Mouse (Mus musculus): ENCODE measurements at regions not wholly inside any gene's neighbourhood (a gene's known extent, or its start where the extent isn't known, plus 50 kb on each side); places are given as distances from the start of the nearest gene placed in this dataset.

- no peak for TF ChIP-seq CTCF (IDR thresholded peaks at IDR 0.05; ENCODE audit: low read depth, low read length)
- no peak for TF ChIP-seq POLR2A (IDR thresholded peaks at IDR 0.05; ENCODE audit: extremely low read depth, insufficient read depth, low read length)
Measured at GRCm38 (mm10) chr19:27537746-27538145, 108.1 kb upstream of the Pum3 start.

Data from liver, adult 2 months (tissue).